Mouse (Mus musculus) olfactory bulb, adult 2 months (tissue): ENCODE measurements around the gene Itpk1. TPM values are rescaled to one million over a fixed set of nuclear protein-coding genes. Genes with fewer than 3 reads are reported as not detected.
"Not testable (repeated sequence)": the region's sequence is repeated elsewhere in the genome, so short reads cannot be mapped to it uniquely, and the experiment has no call there.

Source experiments
- H3K27ac ChIP-seq: fragments of 200-500 bp; 2 replicates; pipeline ENCODE4 v1.5.1; 2012; ENCODE audit warnings: low read depth, low read length; ENCODE audit not compliant: insufficient read depth
- H3K4me1 ChIP-seq: fragments of 200-500 bp; 2 replicates; pipeline ENCODE4 v1.6.1; 2012; ENCODE audit warnings: low read length; ENCODE audit not compliant: control insufficient read depth, insufficient read depth
- H3K4me3 ChIP-seq: fragments of 200-500 bp; 2 replicates; pipeline ENCODE4 v1.5.1; 2012; ENCODE audit warnings: mild to moderate bottlenecking, low read depth, low read length, moderate library complexity; ENCODE audit not compliant: insufficient read depth
- CTCF ChIP-seq: fragments of 200-500 bp; IDR thresholded peaks from 2 replicates; pipeline ENCODE4 v1.5.1; 2012; ENCODE audit warnings: low read depth, mild to moderate bottlenecking, low read length, moderate library complexity; ENCODE audit not compliant: insufficient read depth
- POLR2A ChIP-seq: fragments of 200-500 bp; IDR thresholded peaks from 2 replicates; pipeline ENCODE4 v1.6.1; 2012; ENCODE audit warnings: mild to moderate bottlenecking, low read depth, low read length, moderate library complexity; ENCODE audit not compliant: insufficient read depth
- WGBS: fragments of 180-500 bp; shearing (Covaris S2); methylation state at CpG from one replicate; pipeline ENCODE4 v1.1.7; 2018; 5-methylcytosine and 5-hydroxymethylcytosine counted together
- polyA plus RNA-seq: library from polyadenylated mRNA; stranded (reverse); fragments of >200 nt; gene quantifications from 2 replicates; pipeline ENCODE4 v1.2.4, GENCODE M21; 2012; ENCODE audit warnings: low replicate concordance; ENCODE audit not compliant: missing spikeins, insufficient read depth, insufficient read length

The Itpk1 gene
- polyA plus RNA-seq, 1 experiment = not detected

GRCm38 (mm10) chr12:102645911-102646585 is 58.7 kb downstream of the Itpk1 start:
- TF ChIP-seq CTCF = no peak
- no peak for TF ChIP-seq POLR2A
- 91% methylated on average over 6 of the region's 6 CpGs for whole genome bisulfite sequencing
- Histone ChIP-seq H3K27ac (no peak overlapping the region), H3K4me1 (peaks cover 48% of the 10 kb centered on the region), H3K4me3 (no peak overlapping the region)

- WGBS = 66% methylated on average over 6 of the region's 6 CpGs
- H3K4me1 ChIP-seq = peaks cover 73% of the 10 kb centered on the region
- TF ChIP-seq CTCF (no peak), POLR2A (no peak)
These were observed 61.4 kb downstream of the Itpk1 start for GRCm38 (mm10) chr12:102643316-102643715.

GRCm38 (mm10) chr12:102640436-102641163 is 64.1 kb downstream of the Itpk1 start:
- TF ChIP-seq POLR2A (no peak), CTCF (no peak)
- Histone ChIP-seq H3K4me1 (peaks cover 58% of the 10 kb centered on the region), H3K27ac (peak overlapping the region; percentile 85), H3K4me3 (no peak overlapping the region)
- WGBS = 24% methylated on average over 9 of the region's 9 CpGs

More at GRCm38 (mm10) chr12:102643316-102643715, 61.4 kb downstream of the Itpk1 start:
- Histone ChIP-seq H3K27ac (no peak overlapping the region), H3K4me3 (no peak overlapping the region)

GRCm38 (mm10) chr12:102638878-102639277 is 65.9 kb downstream of the Itpk1 start:
- 46% methylated on average over 3 of the region's 3 CpGs for WGBS
- H3K27ac ChIP-seq = peak overlapping the region; percentile 32; the same call in 1 of the 2 replicates
- no peak for TF ChIP-seq POLR2A
- TF ChIP-seq CTCF = no peak
- H3K4me3 ChIP-seq = no peak overlapping the region
- H3K4me1 ChIP-seq = peaks cover 62% of the 10 kb centered on the region

- 76% methylated on average over 10 of the region's 10 CpGs for WGBS
- TF ChIP-seq POLR2A = no peak
- no peak for TF ChIP-seq CTCF
- peaks cover 63% of the 10 kb centered on the region for H3K4me1 ChIP-seq
- H3K27ac ChIP-seq = no peak overlapping the region
- no peak overlapping the region for H3K4me3 ChIP-seq
These were observed 67.5 kb downstream of the Itpk1 start for GRCm38 (mm10) chr12:102637235-102637634.

- peaks cover 49% of the 10 kb centered on the region for H3K4me1 ChIP-seq
- no peak for TF ChIP-seq CTCF
- TF ChIP-seq POLR2A = no peak
- WGBS = 46% methylated on average over 19 of the region's 20 CpGs
- H3K27ac ChIP-seq = no peak overlapping the region
- H3K4me3 ChIP-seq = no peak overlapping the region
These were observed 70.2 kb downstream of the Itpk1 start for GRCm38 (mm10) chr12:102634436-102635050.

- no peak overlapping the region for H3K27ac ChIP-seq
- H3K4me1 ChIP-seq = peaks cover 40% of the 10 kb centered on the region
- WGBS = 51% methylated on average over 4 of the region's 4 CpGs
- no peak overlapping the region for H3K4me3 ChIP-seq
- TF ChIP-seq CTCF (no peak), POLR2A (no peak)
These were observed 71.6 kb downstream of the Itpk1 start for GRCm38 (mm10) chr12:102633083-102633501.

- H3K4me1 ChIP-seq = peaks cover 40% of the 10 kb centered on the region
- TF ChIP-seq POLR2A (no peak), CTCF (no peak)
- no peak overlapping the region for H3K27ac ChIP-seq
- no peak overlapping the region for H3K4me3 ChIP-seq
- WGBS = 57% methylated on average over 8 of the region's 8 CpGs
These were observed 73.0 kb downstream of the Itpk1 start for GRCm38 (mm10) chr12:102631690-102632089.

GRCm38 (mm10) chr12:102630471-102630870 is 74.3 kb downstream of the Itpk1 start:
- 97% methylated on average over 9 of the region's 9 CpGs for WGBS
- not testable (repeated sequence) for H3K27ac ChIP-seq, H3K4me3 ChIP-seq
- H3K4me1 ChIP-seq = peaks cover 42% of the 10 kb centered on the region
